Mouse (Mus musculus): ENCODE measurements around the gene Gm20425.

Gm20425 gene

DNA sequence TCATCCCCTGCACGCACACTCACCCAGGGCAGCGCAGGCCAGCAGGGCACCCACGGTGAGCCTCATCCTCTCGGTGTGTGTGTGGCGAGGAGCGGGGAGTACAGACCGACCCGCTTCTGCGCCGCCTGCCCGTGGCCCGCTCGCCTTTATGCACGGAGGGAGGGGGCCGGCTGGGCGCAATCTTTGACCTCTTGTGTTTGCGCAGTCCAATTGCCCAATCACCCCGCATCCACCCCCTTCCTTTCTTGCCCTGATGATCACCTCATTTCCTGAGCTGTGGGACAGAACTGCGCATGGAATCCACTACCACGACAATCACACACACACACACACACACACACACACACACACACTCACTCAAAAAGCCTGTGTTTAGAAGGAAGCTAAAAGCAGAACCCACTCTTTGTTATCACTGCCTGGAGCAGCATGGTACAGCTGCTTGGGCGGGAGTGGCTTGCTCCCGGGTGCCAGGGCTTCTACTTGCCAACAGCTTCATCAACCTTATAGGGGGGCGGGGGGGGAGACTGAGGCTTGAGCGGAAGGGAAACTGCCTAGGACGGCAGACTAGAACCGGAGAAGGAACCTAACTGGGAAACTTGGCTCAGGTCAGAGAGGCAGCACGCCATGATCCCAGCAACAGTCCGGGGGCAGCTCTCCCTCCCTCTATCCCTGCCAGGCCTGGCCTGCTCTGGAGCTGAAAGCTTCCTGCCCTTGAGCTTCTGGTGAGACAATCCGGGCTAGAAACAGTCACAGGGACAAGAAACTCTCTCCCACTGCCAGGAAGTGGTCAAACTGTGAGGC lies at the start of gene Gm20425, which contains the start of gene Trf:
TSS of gene Gm20425 (minus strand) at position 157 of the 801 bp plus-strand sequence.
TSS of gene Trf (minus strand) at position 294 of the 801 bp plus-strand sequence.
- DNase-seq = peak; percentile 50

DNA sequence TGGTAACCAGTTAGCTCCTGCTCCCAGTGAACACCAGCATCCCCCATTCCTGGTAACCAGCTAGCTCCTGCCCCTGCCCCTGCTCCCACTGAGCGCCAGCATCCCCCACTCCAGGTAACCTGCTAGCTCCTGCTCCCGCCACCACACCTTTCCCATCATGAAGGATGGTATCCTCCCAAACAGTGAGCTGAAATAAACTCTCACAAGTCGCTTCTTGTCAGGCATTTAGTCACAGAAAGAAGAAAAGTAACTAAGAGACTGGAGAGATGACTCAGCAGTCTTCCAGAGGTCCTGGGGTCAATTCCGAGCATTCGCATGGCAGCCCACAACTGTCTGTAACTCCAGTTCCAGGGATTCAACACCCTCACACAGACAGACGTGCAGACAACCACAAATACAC lies 46.8 kb upstream of the Gm20425 start:
- DNase-seq = no peak

DNA sequence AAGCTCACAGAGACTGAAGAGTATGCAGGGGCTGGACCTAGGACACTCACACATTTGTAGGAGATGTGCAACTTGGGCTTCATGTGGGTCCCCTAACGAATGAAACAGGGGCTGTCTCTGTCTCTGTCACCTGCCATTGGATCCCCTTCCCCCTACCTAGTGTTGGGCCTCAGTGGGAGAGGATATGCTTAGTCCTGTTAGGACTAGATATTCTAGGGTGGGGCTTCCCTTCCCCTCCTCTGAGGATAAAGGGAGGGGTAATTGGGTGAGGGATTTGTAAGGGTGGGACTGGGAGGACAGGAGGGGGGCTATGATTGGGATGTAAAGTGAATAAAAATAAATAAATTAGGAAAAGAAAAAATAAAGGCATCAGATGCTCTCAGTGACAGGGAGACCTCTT lies 45.6 kb upstream of the Gm20425 start:
- no peak for DNase-seq

DNA sequence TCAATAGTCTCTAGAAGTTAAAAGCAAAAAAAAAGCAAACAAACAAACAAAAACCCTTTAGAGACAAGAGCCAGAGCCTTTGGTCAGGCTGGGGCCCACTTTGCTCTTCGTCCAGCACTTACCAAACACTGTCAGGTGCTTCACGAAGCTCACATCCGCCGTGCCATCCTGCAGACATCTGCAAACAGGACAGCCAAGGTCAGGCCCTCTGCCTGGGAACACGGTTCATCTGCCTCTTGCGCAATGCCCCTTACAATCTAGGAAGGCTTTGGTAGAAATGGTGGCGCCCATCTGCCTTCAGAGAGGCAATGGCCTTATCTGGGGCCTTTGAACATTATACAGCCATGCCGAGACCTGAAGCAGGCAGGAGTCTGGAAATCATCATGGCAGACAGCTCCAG lies 44.7 kb upstream of the Gm20425 start:
- no peak for DNase-seq

DNA sequence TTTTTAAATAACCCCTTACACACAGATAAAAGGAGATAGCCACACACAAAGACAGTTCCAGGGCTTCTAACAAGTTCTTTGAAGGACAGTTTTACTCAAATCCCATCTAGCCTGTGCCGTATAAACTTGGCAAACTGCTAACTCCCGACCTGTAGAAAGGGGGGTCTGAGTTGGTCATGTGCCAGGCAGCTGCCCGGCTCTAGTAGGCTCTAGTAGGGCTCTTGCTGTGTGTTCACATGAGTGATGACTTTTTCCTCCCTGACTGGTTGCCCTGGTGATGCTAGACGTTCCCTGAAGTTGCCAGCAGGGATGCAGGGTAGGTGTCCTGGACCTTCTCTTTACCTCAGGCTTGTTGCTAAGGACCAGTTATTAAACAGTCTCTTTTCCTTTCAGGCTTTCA lies 41.0 kb upstream of the Gm20425 start:
- no peak for DNase-seq

DNA sequence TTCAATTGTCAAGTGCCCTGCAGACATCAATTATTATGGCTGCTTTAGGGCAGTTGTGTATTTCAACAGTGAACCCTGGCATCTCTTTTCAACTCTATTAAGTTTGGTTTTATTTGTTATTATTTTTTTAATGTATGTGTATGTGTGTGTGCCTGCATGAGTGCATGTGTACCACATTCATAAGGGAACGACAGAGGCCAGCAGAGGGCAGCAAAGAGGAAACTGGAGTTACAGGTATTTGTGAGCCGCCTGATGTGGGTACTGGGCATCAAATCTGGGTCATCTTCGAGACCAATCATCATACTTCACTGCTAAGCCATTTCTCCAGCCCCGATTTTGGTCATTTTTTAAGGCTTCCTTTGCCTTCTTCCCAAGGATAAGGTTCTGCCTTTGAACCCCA lies 35.7 kb upstream of the Gm20425 start:
- DNase-seq = peak; percentile 20

DNA sequence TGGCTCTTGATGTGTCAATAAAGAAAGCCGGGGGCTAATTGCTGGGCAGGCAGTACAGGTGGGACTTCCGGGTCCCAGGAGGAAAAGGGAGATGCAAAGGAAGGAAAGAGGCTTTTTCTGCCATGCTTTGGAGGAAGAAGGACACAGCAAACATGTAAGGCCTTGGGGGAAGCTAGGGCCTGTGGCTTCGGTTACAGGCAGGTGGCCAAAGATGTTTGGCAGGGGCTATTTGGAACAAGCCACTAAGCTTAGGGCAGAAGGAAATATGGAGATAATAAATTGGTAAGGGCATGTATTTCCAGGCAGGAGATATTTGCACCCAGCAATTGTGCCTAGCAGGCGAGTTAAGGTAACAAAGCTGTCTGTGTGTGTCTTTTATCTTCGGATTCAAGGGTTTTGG lies 22.8 kb upstream of the Gm20425 start:
- DNase-seq = no peak

DNA sequence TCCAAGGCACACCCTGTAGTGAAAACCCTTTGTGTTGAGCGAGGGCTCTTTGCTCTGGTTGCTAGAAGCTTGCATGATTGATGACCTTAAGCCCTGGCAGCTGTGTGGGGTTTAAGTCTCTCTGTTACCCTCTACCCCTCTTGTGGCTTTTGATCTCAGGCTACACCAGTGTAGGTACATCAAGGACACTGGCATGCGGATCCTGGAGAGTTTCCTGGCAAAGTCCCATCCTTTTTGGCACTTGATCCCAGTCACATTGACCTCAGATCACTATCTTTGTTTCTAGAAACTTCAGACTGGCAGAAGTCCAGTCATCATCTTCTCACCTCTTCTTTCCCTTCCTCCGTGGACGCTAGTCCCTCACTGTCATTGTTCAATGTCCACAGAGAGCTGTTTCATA lies 18.5 kb upstream of the Gm20425 start:
- no peak for DNase-seq

DNA sequence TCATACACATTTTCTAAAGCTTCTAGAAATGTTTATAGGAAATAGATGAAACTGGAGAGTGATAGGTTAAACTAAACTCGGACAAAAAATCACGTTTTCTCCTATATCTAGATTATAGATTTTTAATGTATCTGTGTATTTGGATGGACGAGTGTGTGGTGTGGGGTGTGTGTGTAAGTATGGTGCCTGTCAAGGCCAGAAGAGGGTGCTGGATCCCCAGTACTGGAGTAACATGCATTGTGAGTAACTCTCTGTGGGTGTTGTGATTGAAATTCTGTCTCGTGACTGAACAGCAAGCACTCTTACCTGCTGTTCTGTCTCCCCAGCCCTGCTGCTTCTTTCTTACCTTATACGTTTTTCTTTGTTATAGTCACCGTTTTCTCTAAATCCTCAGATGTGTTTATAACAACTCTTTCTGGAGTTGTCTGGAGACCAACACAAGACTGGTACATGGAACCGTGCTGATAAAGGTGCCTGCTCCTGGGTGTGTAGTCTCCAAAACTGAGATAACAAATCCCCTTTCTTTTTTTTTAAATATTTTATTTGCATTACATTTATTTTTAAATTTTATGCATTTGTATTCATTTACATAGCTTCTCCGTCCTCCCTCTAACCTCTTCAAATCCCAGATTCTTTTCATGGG lies 16.5 kb upstream of the Gm20425 start:
- no peak for DNase-seq

DNA sequence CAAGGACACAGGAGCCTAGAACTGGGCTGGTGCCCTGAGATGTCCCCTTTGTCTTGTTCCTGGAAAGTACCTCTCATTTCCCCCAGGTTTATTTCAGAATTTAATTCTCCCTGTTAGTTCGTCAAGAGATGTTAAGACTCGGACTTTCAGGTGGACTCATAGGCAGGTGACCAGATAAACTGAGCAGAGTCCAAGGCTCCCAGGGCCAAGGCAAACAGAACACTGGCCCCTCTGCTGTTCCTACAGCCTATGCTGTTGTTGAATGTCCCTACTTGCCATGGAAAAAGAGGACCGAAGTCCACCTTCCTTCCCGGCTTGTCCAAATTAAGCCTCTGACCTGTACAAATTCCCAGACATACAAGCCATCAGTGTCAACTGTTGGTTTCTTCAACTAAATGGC lies 13.5 kb upstream of the Gm20425 start:
- no peak for DNase-seq

DNA sequence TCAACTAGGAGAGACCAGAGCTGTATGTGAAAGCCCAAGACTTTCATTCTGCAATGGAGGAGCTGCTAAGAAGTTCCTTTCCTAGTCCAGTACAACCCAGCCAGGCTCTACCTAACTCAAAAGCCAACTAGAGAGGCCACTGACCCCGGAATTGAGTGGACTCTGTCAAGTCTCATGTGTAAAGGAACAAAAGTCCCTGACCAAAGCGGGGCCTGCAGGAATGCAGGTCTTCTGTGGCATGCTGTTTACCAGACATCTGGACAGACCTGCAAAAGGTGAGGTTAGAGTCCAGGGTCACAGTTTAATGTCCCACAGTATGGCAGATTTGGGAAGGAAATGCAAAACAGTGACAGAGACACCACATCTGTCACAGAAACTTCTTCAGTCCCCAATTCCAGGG lies 11.1 kb upstream of the Gm20425 start:
- DNase-seq = no peak

DNA sequence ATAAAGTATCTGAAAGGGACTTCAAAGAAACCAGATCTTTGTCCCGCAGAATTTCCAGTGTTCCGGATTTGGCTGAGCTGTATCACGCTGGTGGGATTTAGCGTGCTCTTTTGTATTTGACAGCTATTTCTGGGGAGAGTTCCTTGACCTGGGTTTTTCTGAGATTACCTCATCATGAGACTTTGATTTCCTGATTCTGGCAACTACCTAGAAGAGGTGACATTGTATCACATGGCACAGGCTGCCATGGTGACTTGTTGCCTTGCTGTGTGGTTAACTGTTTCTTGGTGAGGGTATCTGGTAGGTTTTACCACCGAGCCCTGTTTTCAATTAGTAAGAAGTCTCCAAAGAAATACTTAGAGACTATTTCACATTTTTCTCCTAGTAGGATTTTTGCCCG lies 9.4 kb upstream of the Gm20425 start:
- DNase-seq = no peak

DNA sequence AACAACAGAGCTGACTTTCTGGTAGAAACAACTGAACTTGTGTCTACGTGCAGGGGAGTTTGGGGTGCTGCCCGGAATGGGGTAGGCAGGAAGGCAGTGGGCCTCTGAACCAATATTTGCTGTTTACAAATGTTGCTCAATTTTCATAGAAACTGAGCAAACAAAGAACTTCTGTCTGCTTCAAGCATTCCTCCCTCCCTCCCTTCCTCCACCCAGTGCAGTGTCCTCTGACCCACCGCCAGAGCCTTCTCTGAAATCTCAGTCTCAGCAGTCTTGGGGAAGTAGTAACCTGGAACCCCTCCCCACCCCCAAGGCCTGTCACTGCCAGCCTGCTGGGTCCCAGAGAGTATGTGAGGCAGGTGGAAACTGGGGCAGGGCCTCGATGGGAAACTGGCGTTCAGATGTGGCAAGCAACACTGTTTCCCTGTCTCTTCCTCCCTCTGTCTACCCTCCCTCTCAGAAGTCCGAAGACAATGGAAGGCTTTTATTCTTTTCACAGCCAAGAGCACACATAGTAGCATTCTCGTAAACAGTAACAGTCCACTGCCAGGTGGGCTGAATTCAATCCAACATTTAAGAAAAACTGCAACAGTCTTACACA lies 4.6 kb upstream of the Gm20425 start:
- no peak for DNase-seq

DNA sequence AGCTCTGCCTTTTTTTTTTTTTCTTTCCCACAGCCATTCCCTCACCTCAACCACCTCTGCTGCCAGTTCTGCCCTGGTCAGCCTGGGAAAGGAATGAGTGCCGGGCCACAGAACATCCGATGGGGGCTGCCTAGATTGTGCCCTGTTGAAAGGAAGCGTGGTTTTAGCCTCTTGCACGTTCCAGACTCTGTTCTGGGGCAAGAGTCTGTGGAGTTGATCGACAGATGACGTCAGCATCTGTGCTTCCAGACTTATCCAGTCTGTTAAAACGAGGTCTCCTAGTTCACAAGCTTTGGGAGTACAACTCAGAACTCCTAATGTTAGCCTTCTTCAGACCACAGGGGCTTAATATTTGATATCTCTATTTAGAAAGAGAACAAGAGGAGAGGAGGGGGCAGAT lies 4.0 kb upstream of the Gm20425 start:
- DNase-seq = no peak

DNA sequence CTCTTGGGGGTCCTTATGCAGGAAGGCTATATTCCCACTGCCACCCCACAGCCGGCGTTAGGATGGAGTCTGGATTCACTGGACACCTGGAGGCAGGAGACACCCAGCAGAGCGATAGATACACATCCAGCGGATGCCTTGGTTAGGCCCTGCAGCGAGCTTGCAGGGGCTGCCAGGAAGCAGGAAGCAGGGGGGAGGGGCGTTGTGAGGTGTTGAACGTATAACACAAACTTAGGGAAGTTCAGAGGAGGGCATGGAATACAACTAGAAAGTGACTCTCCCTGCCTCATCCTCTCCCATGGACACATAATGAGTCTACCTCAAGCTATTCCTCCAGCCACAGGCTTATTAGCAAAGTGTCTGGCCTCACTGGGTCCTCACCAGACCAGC lies 2.9 kb upstream of the Gm20425 start:
- DNase-seq = peak; percentile 85

DNA sequence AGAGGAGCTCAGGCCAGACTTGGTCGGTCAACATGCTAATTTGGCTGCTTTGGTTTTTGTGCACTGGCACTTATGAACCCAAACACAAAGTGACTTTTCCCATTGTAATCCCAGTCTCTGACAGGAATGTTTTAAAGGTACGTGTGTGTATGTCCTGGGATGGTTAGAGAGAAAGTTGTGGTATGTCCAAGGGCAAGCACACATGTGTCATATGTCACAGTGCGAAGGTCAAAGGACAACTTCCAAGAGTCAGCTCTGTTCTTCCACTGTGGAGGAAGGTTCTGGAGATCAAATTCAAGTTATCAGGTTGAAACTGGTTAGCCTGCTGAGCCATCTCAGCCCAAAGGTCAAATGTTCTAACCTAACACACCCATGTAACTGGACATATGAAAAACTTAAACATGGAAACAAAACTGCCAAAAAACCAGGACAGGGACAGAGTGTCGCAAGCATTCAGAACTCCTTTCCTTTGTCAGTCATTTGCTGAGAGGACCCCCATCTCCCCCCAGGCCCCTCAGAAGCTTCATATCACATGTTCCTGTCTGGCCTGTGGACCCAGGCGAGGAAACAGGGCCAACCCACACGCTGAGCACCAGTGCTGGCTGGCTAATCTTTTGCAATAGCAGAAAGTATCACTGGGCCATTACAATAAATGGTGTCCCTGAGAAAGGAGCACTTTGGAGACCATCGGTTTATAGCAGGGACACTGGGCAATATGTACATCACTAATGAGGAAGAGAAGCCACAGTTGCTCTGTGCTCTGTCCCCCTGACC lies 2.3 kb upstream of the Gm20425 start:
- no peak for DNase-seq

DNA sequence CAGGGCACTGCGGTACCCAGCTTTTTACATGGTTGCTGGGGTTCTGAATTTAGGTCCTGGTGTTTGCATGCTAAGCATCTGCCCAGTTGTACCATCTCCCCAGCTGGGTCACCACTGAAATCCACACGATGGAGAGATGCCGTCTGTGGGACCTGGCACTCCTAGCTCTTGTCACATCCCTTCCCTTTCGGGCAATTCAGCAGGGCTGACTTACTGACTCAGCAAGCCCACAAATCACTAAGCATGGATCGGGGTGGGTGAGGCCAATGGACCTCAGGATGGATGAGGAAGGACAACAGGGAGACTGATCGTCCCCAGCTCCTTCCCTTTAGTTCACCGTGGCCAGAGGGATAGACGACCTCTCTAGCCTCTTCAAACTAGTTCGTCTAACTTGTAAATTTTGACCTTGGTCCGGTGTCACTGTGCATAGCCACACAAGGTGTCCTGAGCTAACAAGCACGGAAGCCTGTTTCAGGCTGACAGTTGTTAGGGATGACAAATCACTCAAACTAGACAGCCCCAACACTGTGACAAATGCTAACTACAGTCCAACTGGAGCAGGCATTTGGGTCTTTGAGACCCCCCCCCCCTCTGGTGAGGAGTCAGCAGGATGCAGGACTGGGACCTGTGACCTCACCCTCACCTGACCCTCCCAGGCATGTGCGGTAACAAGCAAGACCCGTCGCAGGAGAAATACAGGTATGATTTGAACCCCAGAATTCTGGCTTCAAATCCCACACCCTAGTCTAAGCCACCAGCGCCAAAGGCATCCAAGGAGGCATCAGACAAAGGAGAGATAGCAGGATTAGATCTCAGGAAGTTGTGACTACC lies 855 bp downstream of the Gm20425 start:
- no peak for DNase-seq

DNA sequence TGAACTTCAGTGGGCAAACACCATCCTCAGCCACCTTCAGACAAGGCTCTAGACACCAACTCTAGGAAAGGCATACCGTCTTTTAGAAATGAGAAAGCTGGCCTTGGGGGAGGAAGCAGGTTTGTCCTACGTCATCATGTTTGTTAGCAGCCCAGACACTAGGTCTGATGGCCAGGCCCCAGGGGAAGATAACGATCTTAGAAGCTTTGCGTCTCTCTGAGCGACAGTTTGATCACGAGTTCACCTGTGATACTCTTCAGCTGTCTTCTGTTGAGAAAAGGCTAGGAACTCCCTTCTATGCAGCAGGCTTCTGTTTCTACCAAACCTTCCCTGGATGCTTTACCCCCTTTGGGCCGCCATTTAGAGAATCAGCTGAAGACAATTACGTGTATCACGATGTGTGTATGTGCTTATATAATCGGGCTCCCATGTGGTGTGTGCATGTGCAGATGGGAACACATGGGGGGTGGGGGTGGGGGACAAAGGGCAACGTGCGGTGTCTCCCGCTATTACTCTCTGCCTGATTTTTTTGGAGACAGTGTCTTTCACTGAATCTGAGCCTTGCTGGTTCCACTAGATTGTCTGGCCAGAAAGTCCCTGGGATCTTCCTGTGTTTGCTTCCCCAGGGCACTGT lies 1.6 kb downstream of the Gm20425 start:
- DNase-seq = no peak

DNA sequence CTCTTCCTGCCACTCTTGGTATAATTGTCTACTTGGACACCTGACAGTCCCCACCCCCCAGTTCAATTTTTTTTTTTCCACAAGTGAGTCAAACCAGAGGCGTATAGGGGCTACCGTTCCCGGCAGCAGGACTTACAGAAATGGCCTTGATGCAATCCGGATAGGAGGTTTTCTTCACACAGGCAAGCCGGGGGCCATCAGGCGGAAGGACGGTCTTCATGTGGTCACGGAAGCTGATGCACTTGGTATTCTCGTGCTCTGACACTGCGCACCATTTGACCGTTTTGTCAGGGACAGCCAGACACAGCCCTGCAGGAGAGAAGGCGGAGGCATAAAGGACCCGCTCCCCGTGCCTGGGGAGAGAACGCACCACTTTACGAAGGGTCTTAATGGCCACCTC lies 2.3 kb downstream of the Gm20425 start:
- DNase-seq = no peak

DNA sequence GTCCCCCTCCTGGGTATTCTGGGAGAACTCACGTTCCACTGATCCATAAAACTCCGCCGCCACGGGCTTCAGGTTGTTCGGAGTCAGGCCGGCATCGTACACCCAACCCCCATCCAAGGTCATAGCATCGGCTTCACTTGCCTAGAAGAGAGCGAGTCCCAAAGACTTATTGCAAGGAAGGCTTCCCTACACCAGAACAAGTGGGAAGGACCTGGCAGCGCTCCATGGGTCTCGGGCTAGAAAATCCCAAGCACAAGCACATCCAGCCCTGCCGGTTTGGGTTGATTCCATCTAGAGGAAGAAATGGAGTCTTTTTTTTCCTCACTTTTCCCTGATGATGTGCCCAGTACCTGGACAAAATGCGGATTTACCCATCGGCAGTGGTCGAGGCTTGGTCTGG lies 3.3 kb downstream of the Gm20425 start:
- no peak for DNase-seq

DNA sequence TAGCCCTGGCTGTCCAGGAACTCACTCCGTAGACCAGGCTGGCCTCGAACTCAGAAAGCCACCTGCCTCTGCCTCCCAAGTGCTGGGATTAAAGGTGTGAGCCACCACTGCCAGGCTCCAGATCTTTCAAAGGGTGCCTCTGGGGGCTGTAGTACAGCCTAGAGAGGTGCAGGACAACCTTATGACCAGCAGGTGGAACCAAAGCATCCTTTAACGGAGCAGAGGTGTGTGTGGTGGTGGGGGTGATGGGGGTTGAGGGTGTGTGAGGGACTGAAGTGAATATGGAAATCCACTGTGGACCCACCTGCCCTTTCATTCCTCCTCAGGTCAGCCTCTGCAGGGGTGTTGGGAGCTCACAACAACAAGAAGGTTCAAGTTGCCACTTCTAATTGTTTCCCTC lies 4.6 kb downstream of the Gm20425 start:
- peak; percentile 66 for DNase-seq

DNA sequence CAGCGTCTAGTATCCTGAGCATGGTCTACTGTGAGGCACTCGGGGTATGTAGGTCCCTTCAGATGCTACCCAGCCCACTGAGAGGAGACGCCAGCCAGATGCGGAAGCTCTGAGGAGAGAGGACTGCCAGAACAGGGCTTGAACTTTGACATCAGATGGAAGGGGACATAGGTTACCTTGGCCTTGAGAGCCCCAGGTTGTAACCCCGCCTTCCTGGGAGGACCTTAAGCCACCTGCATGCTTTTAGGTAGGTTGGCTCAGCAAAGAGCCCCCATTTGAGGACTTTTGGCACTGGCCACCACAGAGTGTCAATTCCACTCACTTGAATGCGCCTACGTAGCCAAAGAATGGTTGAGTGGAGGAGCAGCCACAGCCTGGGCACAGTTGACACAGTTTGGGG lies 5.4 kb downstream of the Gm20425 start:
- no peak for DNase-seq

All from thymus, postnatal 4 days (tissue).